Mouse (Mus musculus) myocyte (in vitro differentiated cells): ENCODE measurements around the gene Ctdsp1. TPM values are rescaled to one million over a fixed set of nuclear protein-coding genes. Genes with fewer than 3 reads are reported as not detected.

Experiments used
- H3K27me3 ChIP-seq: one replicate; pipeline ENCODE4 v1.6.1; 2011; ENCODE audit not compliant: control insufficient read depth, insufficient read depth, insufficient read length
- H3K36me3 ChIP-seq: one replicate; pipeline ENCODE4 v1.6.1; 2011; ENCODE audit not compliant: control insufficient read depth, insufficient read depth
- H3K4me2 ChIP-seq: one replicate; pipeline ENCODE4 v1.6.1; 2011; ENCODE audit warnings: low read depth, control low read depth
- H3K4me3 ChIP-seq: one replicate; pipeline ENCODE4 v1.5.1; 2011; ENCODE audit warnings: mild to moderate bottlenecking, control low read depth, moderate library complexity
- H3K79me2 ChIP-seq: one replicate; pipeline ENCODE4 v1.6.1; 2011; ENCODE audit not compliant: control insufficient read depth, insufficient read depth
- H3ac ChIP-seq: one replicate; pipeline ENCODE4 v1.6.1; 2011; ENCODE audit not compliant: control insufficient read depth, insufficient read length
- E2F4 ChIP-seq: IDR thresholded peaks from one replicate; pipeline ENCODE4 v1.6.1; 2011; ENCODE audit warnings: mild to moderate bottlenecking, control low read depth, moderate library complexity; ENCODE audit not compliant: insufficient read depth
- MAX ChIP-seq: IDR thresholded peaks from one replicate; pipeline ENCODE4 v1.6.1; 2011; ENCODE audit warnings: low read depth, mild to moderate bottlenecking, control low read depth
- MYOD1 ChIP-seq, 3 experiments: IDR thresholded peaks; one replicate each; pipeline ENCODE4 v1.6.1; 2011; ENCODE audit warnings: control low read depth in 2 of 3, low read depth in 2 of 3, mild to moderate bottlenecking in 2 of 3, moderate library complexity in 1 of 3; ENCODE audit not compliant: insufficient read length in 2 of 3, control insufficient read depth in 1 of 3
- MYOG ChIP-seq, 3 experiments: IDR thresholded peaks; one replicate each; pipeline ENCODE4 v1.6.1; 2011; ENCODE audit warnings: control low read depth in 2 of 3, low read depth in 2 of 3, mild to moderate bottlenecking in 2 of 3; ENCODE audit not compliant: insufficient read length in 2 of 3, control insufficient read depth in 1 of 3, insufficient read depth in 1 of 3
- POLR2AphosphoS2 ChIP-seq: IDR thresholded peaks from one replicate; pipeline ENCODE4 v1.6.1; 2011; ENCODE audit warnings: low read depth, control low read depth; ENCODE audit not compliant: insufficient read length
- REST ChIP-seq: IDR thresholded peaks from one replicate; pipeline ENCODE4 v1.6.1; 2011; ENCODE audit warnings: mild to moderate bottlenecking, control low read depth, moderate library complexity; ENCODE audit not compliant: insufficient read depth, insufficient read length
- SRF ChIP-seq: IDR thresholded peaks from one replicate; pipeline ENCODE4 v1.6.1; 2011; ENCODE audit warnings: low read depth; ENCODE audit not compliant: control insufficient read depth, insufficient read length
- TCF12 ChIP-seq: IDR thresholded peaks from one replicate; pipeline ENCODE4 v1.6.1; 2011; ENCODE audit warnings: mild to moderate bottlenecking, control low read depth; ENCODE audit not compliant: poor library complexity, insufficient read depth, severe bottlenecking
- polyA plus RNA-seq: library from polyadenylated mRNA; unstranded; fragments of >200 nt; fragmentation: generic; extraction: Trizol; gene quantifications from one replicate; pipeline ENCODE4 v1.2.1, GENCODE M21; 2012; ENCODE audit warnings: missing spikeins

The Ctdsp1 gene
- polyA plus RNA-seq, 1 experiment: 64.0 TPM

DNA sequence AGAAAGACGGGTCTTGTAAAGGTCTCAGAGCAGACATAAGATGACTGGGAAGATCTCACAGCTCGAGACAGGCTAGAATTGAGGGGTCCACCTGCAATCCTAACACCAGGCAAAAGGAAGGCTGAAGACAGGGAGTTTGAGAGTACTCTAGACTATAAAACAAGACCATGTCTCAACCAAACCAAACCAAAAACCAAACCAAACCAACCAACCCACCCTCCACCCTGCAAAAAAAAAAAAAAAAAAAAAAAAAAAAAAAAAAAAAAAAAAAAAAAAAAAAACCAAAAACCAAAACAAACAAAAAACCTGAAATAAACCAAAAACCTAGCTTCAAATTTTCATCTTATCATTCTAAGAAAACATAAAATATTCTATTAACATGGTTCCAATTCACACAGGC, 53.2 kb downstream of the Ctdsp1 start:
- Histone ChIP-seq H3K79me2 (no peaks in the 10 kb centered on the region), H3K4me2 (no peak overlapping the region), H3K27me3 (no peaks in the 10 kb centered on the region), H3K4me3 (no peak overlapping the region), H3K36me3 (peaks cover 21% of the 10 kb centered on the region), H3ac (no peak overlapping the region)
- no peak for TF ChIP-seq MYOD1 (IDR thresholded peaks at IDR 0.05; ENCODE audit: control insufficient read depth in 1 of 3, insufficient read length in 2 of 3, low read depth in 2 of 3)
- TF ChIP-seq SRF: no peak
- no peak for TF ChIP-seq POLR2AphosphoS2
- no peak for TF ChIP-seq REST
- no peak for TF ChIP-seq E2F4
- no peak for TF ChIP-seq MAX
- no peak for TF ChIP-seq TCF12
- no peak for TF ChIP-seq MYOG (IDR thresholded peaks at IDR 0.05; ENCODE audit: control insufficient read depth in 1 of 3, insufficient read depth in 1 of 3, insufficient read length in 2 of 3, low read depth in 2 of 3)

Other genes with a start within 250 kb of the Ctdsp1 start
- not detected for gene Cxcr2, start 237.5 kb upstream of the Ctdsp1 start, polyA plus RNA-seq
- gene Cxcr1, start 196.9 kb upstream of the Ctdsp1 start, polyA plus RNA-seq: not detected
- gene Arpc2, start 155.4 kb upstream of the Ctdsp1 start, polyA plus RNA-seq: 214 TPM
- gene Gpbar1, start 113.0 kb upstream of the Ctdsp1 start, polyA plus RNA-seq: 0.14 TPM
- gene Aamp, start 106.8 kb upstream of the Ctdsp1 start, polyA plus RNA-seq: 199 TPM
- gene Pnkd, start 106.6 kb upstream of the Ctdsp1 start, polyA plus RNA-seq: 93.7 TPM
- gene Tmbim1, start 85.9 kb upstream of the Ctdsp1 start, polyA plus RNA-seq: 178 TPM
- gene Catip, start 29.4 kb upstream of the Ctdsp1 start, polyA plus RNA-seq: 0.10 TPM
- 1.0 TPM for gene Slc11a1, start 16.3 kb upstream of the Ctdsp1 start, polyA plus RNA-seq
- 0.02 TPM for gene Vil1, start 17.9 kb downstream of the Ctdsp1 start, polyA plus RNA-seq
- gene Cnot9, start 114.5 kb downstream of the Ctdsp1 start, polyA plus RNA-seq: 24.4 TPM
- gene Plcd4, start 151.4 kb downstream of the Ctdsp1 start, polyA plus RNA-seq: 0.12 TPM
- gene Usp37, start 152.8 kb downstream of the Ctdsp1 start, polyA plus RNA-seq: 2.9 TPM
- 7.1 TPM for gene Zfp142, start 196.7 kb downstream of the Ctdsp1 start, polyA plus RNA-seq
- gene Bcs1l, start 196.8 kb downstream of the Ctdsp1 start, polyA plus RNA-seq: 22.7 TPM
- gene Rnf25, start 209.9 kb downstream of the Ctdsp1 start, polyA plus RNA-seq: 32.8 TPM
- 5.2 TPM for gene Stk36, start 209.9 kb downstream of the Ctdsp1 start, polyA plus RNA-seq